ENCODE assay signal across 8 mouse cellular contexts in genomic region chr4:134128983-134129362, GRCm38 (mm10). TPM values are rescaled to one million over a fixed set of nuclear protein-coding genes. Genes with fewer than 3 reads are reported as not detected.
DNase-seq lines count a peak whose midpoint lies in the region; ATAC-seq and TF ChIP-seq lines count a peak whose summit lies in the region.

No protein-coding gene starts in this region.

- H3K27ac ChIP-seq in kidney, embryonic 14.5 days (ENCODE audit: low read depth, low read length), result peak overlapping the region; percentile 89
- peak overlapping the region; percentile 93 for H3K27ac ChIP-seq in bone marrow, adult 2 months (ENCODE audit: control insufficient read depth, insufficient read depth, low read depth, low read length, poor library complexity)
- H3K27ac ChIP-seq in hindbrain, embryonic 13.5 days, result peak overlapping the region; percentile 89
- H3K27ac ChIP-seq in lung, embryonic 16.5 days (ENCODE audit: low read length), result peak overlapping the region; percentile 96
- peak overlapping the region; percentile 90 for H3K27ac ChIP-seq in stomach, embryonic 15.5 days

- peak overlapping the region; percentile 80 for H3K4me3 ChIP-seq in kidney, embryonic 14.5 days (ENCODE audit: low read length)
- peak overlapping the region; percentile 89 for H3K4me3 ChIP-seq in bone marrow, adult 2 months (replicated peaks; ENCODE audit: control insufficient read depth, low read depth, low read length)
- peak overlapping the region; percentile 81 for H3K4me3 ChIP-seq in hindbrain, embryonic 13.5 days
- H3K4me3 ChIP-seq in lung, embryonic 16.5 days (ENCODE audit: low read length), result peak overlapping the region; percentile 84
- H3K4me3 ChIP-seq in stomach, embryonic 15.5 days (replicated peaks), result peak overlapping the region; percentile 80

- peak overlapping the region; percentile 77 for H3K4me2 ChIP-seq in kidney, embryonic 14.5 days (replicated peaks; ENCODE audit: low read depth, low read length)
- peak overlapping the region; percentile 81 for H3K4me2 ChIP-seq in hindbrain, embryonic 13.5 days
- H3K4me2 ChIP-seq in lung, embryonic 16.5 days (ENCODE audit: low read depth, low read length), result peak overlapping the region; percentile 83
- peak overlapping the region; percentile 72 for H3K4me2 ChIP-seq in stomach, embryonic 15.5 days

- 4% methylated on average over 14 of the region's 14 CpGs for WGBS in kidney, embryonic 14.5 days
- WGBS in bone marrow, adult 2 months, result 1% methylated on average over 14 of the region's 14 CpGs
- 6% methylated on average over 14 of the region's 14 CpGs for WGBS in hindbrain, embryonic 13.5 days
- under 1% methylated on average over 14 of the region's 14 CpGs for WGBS in lung, embryonic 16.5 days
- WGBS in stomach, embryonic 15.5 days, result 3% methylated on average over 14 of the region's 14 CpGs

- no peaks in the 10 kb centered on the region for H3K9me3 ChIP-seq in kidney, embryonic 14.5 days (ENCODE audit: control insufficient read depth, low read length)
- H3K9me3 ChIP-seq in hindbrain, embryonic 13.5 days, result no peaks in the 10 kb centered on the region
- no peaks in the 10 kb centered on the region for H3K9me3 ChIP-seq in lung, embryonic 16.5 days (ENCODE audit: control insufficient read depth, low read length)
- H3K9me3 ChIP-seq in stomach, embryonic 15.5 days, result no peaks in the 10 kb centered on the region

- peaks cover 12% of the 10 kb centered on the region; the same call in 1 of the 2 replicates for H3K36me3 ChIP-seq in kidney, embryonic 14.5 days (ENCODE audit: control insufficient read depth, insufficient read depth, low read length)
- peaks cover 20% of the 10 kb centered on the region for H3K36me3 ChIP-seq in hindbrain, embryonic 13.5 days
- peaks cover 5% of the 10 kb centered on the region; the same call in 1 of the 2 replicates for H3K36me3 ChIP-seq in lung, embryonic 16.5 days (ENCODE audit: control insufficient read depth, insufficient read depth, low read length)
- no peaks in the 10 kb centered on the region for H3K36me3 ChIP-seq in stomach, embryonic 15.5 days

- TF ChIP-seq CTCF in bone marrow, adult 2 months (IDR thresholded peaks at IDR 0.05; ENCODE audit: control insufficient read depth, insufficient read depth, low read length), result no peak

- DNase-seq in kidney, adult 11 months, result no peak
- no peak for DNase-seq in layer of hippocampus, postnatal 25 days (ENCODE audit: extremely low spot score in 1 of 2, low spot score in 1 of 2)
- DNase-seq in layer of hippocampus, adult 11-12 months (ENCODE audit: low spot score), result no peak

- H3K9ac ChIP-seq in kidney, embryonic 14.5 days (ENCODE audit: low read depth, low read length), result peak overlapping the region; percentile 77
- H3K9ac ChIP-seq in hindbrain, embryonic 13.5 days, result peak overlapping the region; percentile 93
- H3K9ac ChIP-seq in lung, embryonic 16.5 days (ENCODE audit: low read length), result peak overlapping the region; percentile 90
- peak overlapping the region; percentile 8; the same call in 1 of the 2 replicates for H3K9ac ChIP-seq in stomach, embryonic 15.5 days

- peaks cover 16% of the 10 kb centered on the region for H3K4me1 ChIP-seq in kidney, embryonic 14.5 days (ENCODE audit: control insufficient read depth, insufficient read depth, low read length)
- H3K4me1 ChIP-seq in bone marrow, adult 2 months (ENCODE audit: control insufficient read depth, insufficient read depth, low read length), result peaks cover 4% of the 10 kb centered on the region
- H3K4me1 ChIP-seq in hindbrain, embryonic 13.5 days (replicated peaks), result peaks cover 34% of the 10 kb centered on the region
- H3K4me1 ChIP-seq in lung, embryonic 16.5 days (replicated peaks; ENCODE audit: control insufficient read depth, insufficient read depth, low read length), result peaks cover 16% of the 10 kb centered on the region
- H3K4me1 ChIP-seq in stomach, embryonic 15.5 days, result peaks cover 28% of the 10 kb centered on the region

- no peak for TF ChIP-seq POLR2A in bone marrow, adult 2 months (IDR thresholded peaks at IDR 0.05; ENCODE audit: borderline replicate concordance, control insufficient read depth, low read depth, low read length)

- peak; percentile 65 for ATAC-seq in kidney, embryonic 14.5 days (ENCODE audit: low FRiP score, low TSS enrichment)
- ATAC-seq in hindbrain, embryonic 13.5 days (ENCODE audit: low FRiP score), result peak; percentile 53
- ATAC-seq in lung, embryonic 16.5 days (ENCODE audit: low read depth), result peak; percentile 79
- peak; percentile 54 for ATAC-seq in stomach, embryonic 15.5 days (ENCODE audit: insufficient read depth, low FRiP score, low read depth)

- no peaks in the 10 kb centered on the region for H3K27me3 ChIP-seq in kidney, embryonic 14.5 days (ENCODE audit: control insufficient read depth, insufficient read depth, low read length)
- H3K27me3 ChIP-seq in hindbrain, embryonic 13.5 days, result no peaks in the 10 kb centered on the region
- H3K27me3 ChIP-seq in lung, embryonic 16.5 days (ENCODE audit: control insufficient read depth, insufficient read depth, low read depth, low read length), result no peaks in the 10 kb centered on the region
- no peaks in the 10 kb centered on the region for H3K27me3 ChIP-seq in stomach, embryonic 15.5 days (replicated peaks)

RNA-seq across cellular contexts. Expression of gene Sh3bgrl3, which starts 0.4 kb away (rescaled TPM):
- 424 TPM in 2 replicates for polyA plus RNA-seq in kidney, embryonic 14.5 days (2014; fragmentation: Nextera tagmentation; extraction: Ambion mirVana)
- 299 and 416 TPM in 2 replicates for polyA plus RNA-seq in bone marrow, adult 2 months (2011; ENCODE audit: insufficient read depth, insufficient read length, low replicate concordance, missing spikeins)
- polyA plus RNA-seq in hindbrain, embryonic 13.5 days (2015; fragmentation: Nextera tagmentation; extraction: Ambion mirVana), result 371 and 393 TPM in 2 replicates
- 466 and 467 TPM in 2 replicates for polyA plus RNA-seq in lung, embryonic 16.5 days (2015; fragmentation: Nextera tagmentation; extraction: Ambion mirVana)
- polyA plus RNA-seq in stomach, embryonic 15.5 days (2015; fragmentation: Nextera tagmentation; extraction: Ambion mirVana), result 363 and 395 TPM in 2 replicates
- 100 to 1,000 TPM; 281 to 297 TPM for total RNA-seq in layer of hippocampus, postnatal 25 days (2021)

RNA-seq across cellular contexts. Expression of gene Ubxn11, which starts 26.6 kb away (rescaled TPM):
- polyA plus RNA-seq in kidney, embryonic 14.5 days (2014; fragmentation: Nextera tagmentation; extraction: Ambion mirVana), result 9.3 and 12.4 TPM in 2 replicates
- 3.3 and 13.7 TPM in 2 replicates for polyA plus RNA-seq in bone marrow, adult 2 months (2011; ENCODE audit: insufficient read depth, insufficient read length, low replicate concordance, missing spikeins)
- 14.7 and 16.0 TPM in 2 replicates for polyA plus RNA-seq in hindbrain, embryonic 13.5 days (2015; fragmentation: Nextera tagmentation; extraction: Ambion mirVana)
- 14.9 and 16.6 TPM in 2 replicates for polyA plus RNA-seq in lung, embryonic 16.5 days (2015; fragmentation: Nextera tagmentation; extraction: Ambion mirVana)
- 4.3 and 5.7 TPM in 2 replicates for polyA plus RNA-seq in stomach, embryonic 15.5 days (2015; fragmentation: Nextera tagmentation; extraction: Ambion mirVana)
- 10 to 100 TPM; 24.0 to 32.1 TPM for total RNA-seq in layer of hippocampus, postnatal 25 days (2021)

RNA-seq across cellular contexts. Expression of gene Cd52, which starts 34.1 kb away (rescaled TPM):
- 8.9 and 12.1 TPM in 2 replicates for polyA plus RNA-seq in kidney, embryonic 14.5 days (2014; fragmentation: Nextera tagmentation; extraction: Ambion mirVana)
- 270 and 801 TPM in 2 replicates for polyA plus RNA-seq in bone marrow, adult 2 months (2011; ENCODE audit: insufficient read depth, insufficient read length, low replicate concordance, missing spikeins)
- 3.9 TPM in 2 replicates for polyA plus RNA-seq in hindbrain, embryonic 13.5 days (2015; fragmentation: Nextera tagmentation; extraction: Ambion mirVana)
- polyA plus RNA-seq in lung, embryonic 16.5 days (2015; fragmentation: Nextera tagmentation; extraction: Ambion mirVana), result 23.8 and 24.7 TPM in 2 replicates
- 34.8 and 39.7 TPM in 2 replicates for polyA plus RNA-seq in stomach, embryonic 15.5 days (2015; fragmentation: Nextera tagmentation; extraction: Ambion mirVana)
- total RNA-seq in layer of hippocampus, postnatal 25 days (2021), result 1 to 10 TPM; 1.6 TPM

RNA-seq across cellular contexts. Expression of gene Cep85, which starts 57.9 kb away (rescaled TPM):
- 98.0 and 123 TPM in 2 replicates for polyA plus RNA-seq in kidney, embryonic 14.5 days (2014; fragmentation: Nextera tagmentation; extraction: Ambion mirVana)
- 16.4 and 22.7 TPM in 2 replicates for polyA plus RNA-seq in bone marrow, adult 2 months (2011; ENCODE audit: insufficient read depth, insufficient read length, low replicate concordance, missing spikeins)
- 21.2 and 22.5 TPM in 2 replicates for polyA plus RNA-seq in hindbrain, embryonic 13.5 days (2015; fragmentation: Nextera tagmentation; extraction: Ambion mirVana)
- 51.9 and 56.1 TPM in 2 replicates for polyA plus RNA-seq in lung, embryonic 16.5 days (2015; fragmentation: Nextera tagmentation; extraction: Ambion mirVana)
- 83.0 and 84.0 TPM in 2 replicates for polyA plus RNA-seq in stomach, embryonic 15.5 days (2015; fragmentation: Nextera tagmentation; extraction: Ambion mirVana)
- total RNA-seq in layer of hippocampus, postnatal 25 days (2021), result 10 to 100 TPM; 11.9 to 13.9 TPM

Comparison
In these comparisons a context has a peak if more than half of its experiments do, and no peak if none do; other contexts are left out.
1. H3K9ac ChIP-seq: peak in every context shown above with its lines; median percentile 93 in hindbrain, embryonic 13.5 days; 90 in lung, embryonic 16.5 days; 77 in kidney, embryonic 14.5 days; 8 in stomach, embryonic 15.5 days.